Mouse (Mus musculus): ENCODE measurements around the gene Bckdha. TPM values are rescaled to one million over a fixed set of nuclear protein-coding genes. Genes with fewer than 3 reads are reported as not detected.

The Bckdha gene
- polyA plus RNA-seq, 1 experiment from 2014 or later, result 44.0 TPM

Other genes starting within 250 kb of the Bckdha start
- gene Cxcl17, start 246.1 kb downstream of the Bckdha start, polyA plus RNA-seq (2016; fragmentation: Nextera tagmentation; extraction: Ambion mirVana), result 0.43 and 0.71 TPM in 2 replicates
- 0.81 and 0.91 TPM in 2 replicates for gene Ceacam1, start 181.4 kb downstream of the Bckdha start, polyA plus RNA-seq (2016; fragmentation: Nextera tagmentation; extraction: Ambion mirVana)
- not detected in 2 replicates for gene Ceacam2, start 119.1 kb downstream of the Bckdha start, polyA plus RNA-seq (2016; fragmentation: Nextera tagmentation; extraction: Ambion mirVana)
- not detected in 2 replicates for gene Erich4, start 43.1 kb downstream of the Bckdha start, polyA plus RNA-seq (2016; fragmentation: Nextera tagmentation; extraction: Ambion mirVana)
- 26.9 and 27.0 TPM in 2 replicates for gene Dmac2, start 39.6 kb downstream of the Bckdha start, polyA plus RNA-seq (2016; fragmentation: Nextera tagmentation; extraction: Ambion mirVana)
- 0.79 and 1.1 TPM in 2 replicates for gene B3gnt8, start 32.3 kb downstream of the Bckdha start, polyA plus RNA-seq (2016; fragmentation: Nextera tagmentation; extraction: Ambion mirVana)
- 81.0 and 82.1 TPM in 2 replicates for gene Exosc5, start 183 bp upstream of the Bckdha start, polyA plus RNA-seq (2016; fragmentation: Nextera tagmentation; extraction: Ambion mirVana)
- 2.2 and 3.2 TPM in 2 replicates for gene Tmem91, start 16.2 kb upstream of the Bckdha start, polyA plus RNA-seq (2016; fragmentation: Nextera tagmentation; extraction: Ambion mirVana)
- 36.9 and 38.1 TPM in 2 replicates for gene B9d2, start 21.8 kb upstream of the Bckdha start, polyA plus RNA-seq (2016; fragmentation: Nextera tagmentation; extraction: Ambion mirVana)
- gene Tgfb1, start 28.0 kb upstream of the Bckdha start, polyA plus RNA-seq (2016; fragmentation: Nextera tagmentation; extraction: Ambion mirVana), result 0.89 and 1.2 TPM in 2 replicates
- 28.7 and 29.6 TPM in 2 replicates for gene Ccdc97, start 60.1 kb upstream of the Bckdha start, polyA plus RNA-seq (2016; fragmentation: Nextera tagmentation; extraction: Ambion mirVana)
- 59.2 and 60.5 TPM in 2 replicates for gene Hnrnpul1, start 95.8 kb upstream of the Bckdha start, polyA plus RNA-seq (2016; fragmentation: Nextera tagmentation; extraction: Ambion mirVana)
- gene Axl, start 129.7 kb upstream of the Bckdha start, polyA plus RNA-seq (2016; fragmentation: Nextera tagmentation; extraction: Ambion mirVana), result 19.3 and 19.5 TPM in 2 replicates
- gene Cyp2s1, start 157.9 kb upstream of the Bckdha start, polyA plus RNA-seq (2016; fragmentation: Nextera tagmentation; extraction: Ambion mirVana), result 0.17 and 0.28 TPM in 2 replicates
- gene Cyp2b10, start 238.6 kb upstream of the Bckdha start, polyA plus RNA-seq (2016; fragmentation: Nextera tagmentation; extraction: Ambion mirVana), result not detected in 2 replicates